Mouse (Mus musculus) mature B cell (primary cell): ENCODE data around the gene 4930505A04Rik.
"Not testable (repeated sequence)": the region's sequence is repeated elsewhere in the genome, so short reads cannot be mapped to it uniquely, and the experiment has no call there.

Experiments
- in situ Hi-C: fragments of 300-500 bp; cut with MboI; formaldehyde crosslinking; loops from 2 replicates; pipeline ENCODE4 v1.14.3; 2019

The 4930505A04Rik gene

DNA sequence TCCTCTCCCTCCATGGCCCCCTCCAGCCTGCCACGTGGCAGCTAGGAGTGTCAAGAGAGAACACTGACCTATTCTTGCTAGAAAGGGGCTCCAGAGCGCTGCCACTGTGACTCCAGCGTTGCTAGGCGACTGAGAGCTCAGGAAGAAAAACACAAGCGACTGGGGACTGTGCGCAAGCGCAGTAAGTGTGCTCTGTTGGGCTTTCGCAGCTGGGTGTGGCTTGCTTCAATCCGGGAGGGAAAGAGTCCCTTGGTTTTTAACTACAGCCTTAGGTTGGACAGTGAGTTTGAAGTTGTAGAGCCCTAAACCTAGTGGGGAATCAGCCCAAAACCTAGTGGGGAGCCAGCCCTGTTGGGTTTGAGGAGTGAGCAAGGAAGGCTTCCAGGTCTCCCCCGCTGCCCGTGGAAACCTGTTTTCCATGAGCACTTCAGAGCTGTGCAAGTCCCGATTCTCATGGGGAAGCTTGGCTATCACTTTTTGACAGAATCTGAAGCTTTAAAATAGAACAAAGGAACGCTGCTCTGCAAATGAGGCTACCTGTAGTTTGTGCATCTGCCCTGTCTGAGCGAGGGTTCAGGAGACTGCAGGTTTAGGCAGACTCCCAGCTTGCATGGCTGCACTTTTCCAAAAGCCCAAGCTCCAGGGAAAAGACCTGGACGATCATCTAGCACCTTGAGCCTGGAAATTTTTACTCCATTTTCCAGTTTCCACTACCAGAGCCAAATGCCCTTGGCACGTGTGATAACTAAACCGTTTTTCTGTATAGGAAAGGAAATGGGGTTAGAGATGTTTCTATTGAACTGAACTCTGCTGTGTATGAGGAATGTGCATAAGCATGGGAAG, at the start of gene 4930505A04Rik:
Gene 4930505A04Rik (minus strand): TSS at position 77 of the 843 bp plus-strand sequence.
- in situ Hi-C loops = no loop called here

DNA sequence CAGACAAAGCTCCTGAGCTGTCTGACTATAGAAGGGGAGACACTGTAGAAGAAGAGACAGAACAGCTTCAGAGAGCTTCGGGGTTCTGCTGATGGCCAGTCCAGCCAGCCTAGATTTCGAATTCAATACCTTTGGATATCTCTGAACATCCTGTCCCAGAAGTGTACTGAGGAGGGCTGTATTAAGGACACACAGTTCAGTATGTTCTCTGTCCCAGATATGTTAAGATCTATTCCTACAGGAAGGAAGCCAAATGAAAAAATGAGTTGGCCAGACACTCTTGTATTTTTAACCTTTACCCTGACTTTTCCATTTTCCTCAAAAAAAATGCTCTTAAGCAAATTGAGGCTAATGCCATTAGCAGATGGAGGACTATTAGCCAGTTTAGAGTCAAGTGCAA, 45.5 kb upstream of the 4930505A04Rik start:
- in situ Hi-C loops = no loop called here

DNA sequence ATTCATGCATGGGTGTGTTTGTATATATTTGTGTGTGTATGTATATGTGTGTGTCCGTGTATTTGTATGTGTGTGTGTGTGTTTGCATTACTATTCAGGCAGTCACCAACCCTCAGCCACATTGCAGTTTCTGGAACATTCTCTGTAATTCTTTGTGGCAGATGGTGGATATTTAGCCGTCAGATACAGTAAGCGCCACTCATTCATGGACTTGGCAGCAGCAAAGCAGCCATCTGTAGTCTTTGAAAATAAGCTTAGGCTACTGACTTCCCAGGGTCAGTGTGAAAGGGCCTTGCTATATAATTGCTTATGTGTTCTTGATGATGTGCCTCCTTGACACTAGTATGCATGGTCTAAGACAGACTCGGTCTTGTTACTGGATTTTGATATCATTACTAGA, 36.6 kb upstream of the 4930505A04Rik start:
- in situ Hi-C loops = no loop called here

DNA sequence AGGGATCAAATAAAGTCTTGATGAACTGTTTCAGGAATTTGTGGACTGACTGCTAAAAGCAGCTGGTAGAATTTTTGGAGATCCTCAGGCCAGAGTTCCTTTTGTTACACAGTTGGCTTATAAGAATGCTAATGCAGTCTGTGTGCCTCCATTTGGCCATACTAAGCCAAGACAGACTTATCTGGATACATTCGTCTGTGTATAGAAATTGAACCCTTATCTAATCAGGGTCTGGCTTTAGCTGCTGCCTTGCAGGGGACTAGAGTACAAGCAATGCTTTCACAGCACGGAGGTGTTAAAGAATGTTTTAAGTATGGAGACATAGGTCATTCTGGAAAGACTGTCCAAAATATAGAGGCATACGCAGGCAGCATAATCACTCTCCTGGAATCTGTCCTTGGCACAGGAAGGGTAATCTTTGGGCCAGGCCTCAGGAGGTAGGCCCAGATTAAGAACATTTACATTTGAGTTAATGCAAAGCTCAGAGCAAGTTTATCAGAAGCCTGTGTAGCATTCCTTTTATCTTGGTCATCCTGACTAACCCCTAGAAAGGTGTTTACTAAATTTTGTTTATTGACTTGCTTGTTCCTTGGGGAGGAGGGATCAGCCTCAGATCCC, 27.2 kb upstream of the 4930505A04Rik start:
- in situ Hi-C loops = no loop called here

DNA sequence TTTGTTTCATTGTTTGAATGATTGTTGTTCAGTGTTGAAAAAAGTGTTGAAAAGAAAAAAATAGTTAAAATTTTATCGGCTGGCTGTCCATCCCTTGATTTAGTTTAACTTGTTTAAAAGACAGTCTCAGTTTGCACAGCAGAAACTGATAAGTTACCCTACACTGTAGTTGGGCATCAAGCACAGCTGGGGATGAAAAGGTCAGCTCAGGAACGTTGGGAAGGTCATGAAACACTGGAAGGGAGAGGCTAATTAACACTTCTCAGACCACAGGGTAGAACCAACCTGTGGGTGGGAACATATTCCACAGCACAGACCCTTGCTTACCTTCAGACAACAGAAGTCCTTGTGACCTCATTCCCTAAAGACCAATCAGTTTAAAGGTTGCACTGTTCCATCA, 25.5 kb upstream of the 4930505A04Rik start:
- in situ Hi-C loops = no loop called here

DNA sequence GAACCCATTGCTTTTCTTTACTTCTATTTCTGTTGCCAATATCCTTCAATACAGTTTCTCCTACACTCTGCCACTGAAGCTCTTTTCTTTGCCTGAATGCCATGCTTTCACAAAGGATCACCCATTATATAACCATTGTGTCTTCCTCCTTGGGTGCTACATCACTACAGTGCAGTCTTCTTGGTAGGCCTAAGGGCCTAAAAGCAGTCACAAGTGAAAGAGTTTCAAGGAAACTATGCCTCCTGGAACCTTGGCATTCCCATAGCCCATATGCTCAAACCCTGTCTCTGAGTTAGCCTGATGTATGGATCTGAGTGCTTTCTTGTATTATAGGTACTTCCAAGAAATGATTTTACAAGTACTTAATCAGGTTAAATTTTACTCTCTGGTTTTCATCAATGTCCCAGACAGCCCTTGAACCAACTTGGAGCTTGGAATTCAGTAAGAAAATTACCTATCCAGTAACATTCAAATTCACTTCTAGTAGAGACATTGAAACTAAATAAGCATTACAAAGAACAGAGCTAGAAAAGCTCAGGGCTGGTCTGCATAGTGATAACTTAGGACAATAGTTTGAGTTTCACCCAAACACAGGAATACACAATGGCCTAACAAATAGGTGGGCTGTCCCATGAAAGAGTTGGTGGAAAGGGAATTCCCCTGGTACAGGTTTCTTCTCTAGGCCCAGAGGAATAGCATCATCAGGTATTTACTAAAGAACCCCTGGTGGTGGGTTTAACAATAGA, 20.1 kb upstream of the 4930505A04Rik start:
- in situ Hi-C loops = no loop called here

DNA sequence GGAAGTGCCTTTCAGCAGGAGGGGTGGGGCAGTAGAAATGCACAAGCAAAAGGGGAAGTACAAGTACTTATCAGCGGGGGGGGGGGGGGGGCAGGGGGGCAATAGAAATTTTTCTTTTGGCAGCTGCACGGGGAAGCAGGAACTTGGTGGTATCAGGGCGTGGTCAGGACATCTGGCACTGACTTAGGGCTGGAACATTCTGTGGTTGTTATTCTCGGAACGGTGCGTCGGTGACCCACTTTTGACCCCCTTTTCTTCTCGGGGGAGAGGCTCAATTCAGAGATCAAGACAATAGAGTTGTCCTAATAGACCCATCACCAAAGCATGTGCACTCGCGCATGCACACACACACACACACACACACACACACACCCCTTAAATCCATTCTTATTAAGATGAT, 16.6 kb upstream of the 4930505A04Rik start:
- in situ Hi-C loops = no loop called here

DNA sequence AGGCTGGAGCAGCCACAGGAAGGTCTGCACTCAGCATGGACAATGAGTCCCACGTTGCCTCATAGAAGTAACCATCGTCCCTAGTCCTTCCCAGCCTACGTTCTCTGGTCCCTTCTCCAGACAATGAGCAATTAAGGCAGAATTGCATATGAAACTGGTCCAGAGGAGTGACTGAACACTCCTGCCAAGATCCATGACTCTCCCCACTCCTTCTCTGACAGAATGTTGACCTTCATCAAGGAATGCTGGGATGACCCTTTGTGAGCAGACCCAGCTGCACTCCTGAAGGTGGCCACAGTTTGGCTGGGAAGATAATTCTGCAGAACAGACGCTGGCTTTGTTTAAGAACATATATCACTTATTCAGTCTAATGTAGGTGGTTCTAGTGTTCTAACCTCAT, 11.7 kb upstream of the 4930505A04Rik start:
- in situ Hi-C loops = no loop called here

DNA sequence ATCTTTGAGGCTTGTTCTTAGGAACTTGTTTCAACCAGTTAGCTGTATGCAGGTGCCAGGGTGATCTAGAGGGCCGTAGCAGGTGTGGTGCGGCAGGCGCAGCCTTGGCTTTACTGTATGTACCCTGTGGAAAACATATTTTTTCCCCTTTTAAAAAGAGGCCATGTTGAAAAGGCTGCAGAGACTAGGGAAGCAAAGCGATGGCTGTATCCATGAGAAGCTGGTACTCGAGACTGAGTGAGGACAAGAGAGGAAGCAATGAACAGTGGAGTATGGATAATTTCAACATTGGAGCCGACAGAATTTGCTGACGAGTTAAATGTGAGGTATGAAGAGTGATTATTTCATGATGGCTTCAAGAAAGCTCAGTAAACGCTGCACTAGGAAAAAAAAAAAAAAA, 440 bp downstream of the 4930505A04Rik start:
- in situ Hi-C loops = no loop called here

DNA sequence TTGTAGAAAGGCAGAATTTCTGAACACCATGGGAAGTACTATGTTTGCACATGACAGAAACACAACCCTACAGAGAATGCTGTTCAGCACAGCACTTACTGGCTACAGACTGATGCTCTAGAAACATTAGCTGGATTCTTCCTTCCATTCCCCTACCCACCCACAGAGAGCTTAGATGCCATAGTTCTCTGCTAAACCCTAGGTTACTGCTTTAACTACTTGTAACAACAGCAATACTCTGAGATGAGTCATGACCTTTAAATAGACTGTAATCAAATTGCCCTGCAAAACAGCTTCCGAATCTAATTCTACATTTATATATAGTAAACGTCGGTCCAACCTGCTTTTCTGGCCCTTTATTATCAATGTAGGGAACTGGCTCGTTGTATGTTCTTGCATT, 17.3 kb downstream of the 4930505A04Rik start:
- in situ Hi-C loops = no loop called here

DNA sequence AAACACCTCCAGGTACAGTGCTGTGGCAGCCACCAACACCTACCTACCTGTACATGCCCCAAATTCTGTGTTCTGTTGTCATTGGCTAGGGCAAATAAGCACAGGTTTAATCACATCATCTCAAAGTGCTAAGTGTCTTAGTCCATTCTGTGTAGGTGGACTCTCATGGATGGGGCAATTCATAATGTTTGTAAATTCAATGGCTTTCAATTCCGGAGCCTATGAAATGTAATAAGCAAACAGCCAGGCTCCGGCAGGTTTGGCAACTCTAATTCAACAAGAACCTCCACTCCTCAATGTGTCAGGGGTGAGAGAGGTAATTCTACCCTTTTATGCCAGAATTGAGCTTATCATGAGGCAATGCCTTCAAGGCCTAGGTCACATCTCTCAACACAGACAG, 23.5 kb downstream of the 4930505A04Rik start:
- in situ Hi-C loops = no loop called here

DNA sequence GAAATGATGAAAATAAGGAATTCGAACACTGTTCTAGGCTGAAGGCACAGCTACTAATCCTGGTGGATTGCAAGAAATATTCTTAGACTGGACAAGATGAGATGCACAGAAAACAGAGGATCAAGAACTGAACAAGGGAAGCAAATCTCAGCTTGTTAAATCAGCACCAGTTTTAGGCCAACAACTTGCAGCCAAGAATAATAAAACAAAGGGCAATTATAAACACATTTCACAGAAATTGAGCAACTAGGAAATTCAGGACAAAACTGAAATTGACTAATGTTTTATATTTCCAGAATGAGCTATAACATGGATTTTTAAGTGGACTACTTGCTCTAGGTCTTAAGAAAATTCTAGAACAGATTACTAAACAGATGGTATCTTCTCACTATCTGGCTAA, 24.1 kb downstream of the 4930505A04Rik start:
- in situ Hi-C loops = no loop called here

DNA sequence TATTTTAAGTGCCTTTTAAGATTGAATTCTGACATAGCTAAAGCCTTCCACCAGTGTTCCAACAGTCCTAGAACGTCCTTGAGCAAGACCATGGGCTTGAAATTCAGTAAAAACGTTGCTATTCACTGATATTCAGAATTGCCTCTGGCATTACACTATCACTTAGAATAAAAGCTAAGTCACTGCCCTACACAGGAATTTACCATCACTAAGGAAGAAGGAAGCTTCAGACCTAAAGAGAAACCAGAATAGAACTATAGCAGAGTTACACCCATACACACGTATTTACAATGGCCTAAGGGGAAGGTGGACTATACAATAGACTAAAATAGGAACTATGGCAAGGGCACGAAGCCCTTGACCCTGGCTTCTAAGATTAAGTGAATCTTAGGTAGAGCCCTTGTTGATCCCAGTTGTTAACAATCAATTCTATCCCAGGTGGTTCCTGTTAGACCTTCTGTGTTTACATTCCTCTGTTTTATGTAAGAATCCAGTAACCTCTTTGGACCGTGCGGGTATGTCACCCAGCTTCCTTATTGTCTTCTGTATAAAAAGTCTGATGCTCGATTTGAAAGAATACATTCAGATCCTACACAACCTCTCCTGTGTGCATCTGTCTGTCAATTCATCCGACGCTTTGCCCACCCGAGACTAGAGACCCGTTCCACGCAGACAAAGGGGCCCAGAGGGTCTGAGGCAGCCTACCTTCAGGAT, 27.3 kb downstream of the 4930505A04Rik start:
- in situ Hi-C loops = not testable (repeated sequence)

DNA sequence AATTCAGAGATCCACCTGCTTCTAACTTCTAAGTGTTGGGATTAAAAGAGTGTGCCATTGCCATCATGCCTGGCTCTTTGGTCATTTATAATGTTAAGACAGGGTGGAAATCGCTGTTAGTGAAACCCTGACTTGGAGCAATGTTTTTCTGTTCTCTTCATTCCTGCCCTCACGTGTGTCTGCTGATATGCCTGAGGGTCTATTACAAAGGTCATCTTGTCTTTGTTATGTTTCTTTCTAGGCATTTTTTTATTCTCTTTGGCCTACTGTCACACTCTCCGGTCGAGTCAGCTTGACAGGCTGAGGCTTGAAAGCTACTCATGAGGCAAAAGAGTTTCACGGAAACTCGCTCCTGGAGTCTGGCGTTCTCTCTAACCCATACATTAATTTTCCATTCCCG, 27.9 kb downstream of the 4930505A04Rik start:
- in situ Hi-C loops = no loop called here

DNA sequence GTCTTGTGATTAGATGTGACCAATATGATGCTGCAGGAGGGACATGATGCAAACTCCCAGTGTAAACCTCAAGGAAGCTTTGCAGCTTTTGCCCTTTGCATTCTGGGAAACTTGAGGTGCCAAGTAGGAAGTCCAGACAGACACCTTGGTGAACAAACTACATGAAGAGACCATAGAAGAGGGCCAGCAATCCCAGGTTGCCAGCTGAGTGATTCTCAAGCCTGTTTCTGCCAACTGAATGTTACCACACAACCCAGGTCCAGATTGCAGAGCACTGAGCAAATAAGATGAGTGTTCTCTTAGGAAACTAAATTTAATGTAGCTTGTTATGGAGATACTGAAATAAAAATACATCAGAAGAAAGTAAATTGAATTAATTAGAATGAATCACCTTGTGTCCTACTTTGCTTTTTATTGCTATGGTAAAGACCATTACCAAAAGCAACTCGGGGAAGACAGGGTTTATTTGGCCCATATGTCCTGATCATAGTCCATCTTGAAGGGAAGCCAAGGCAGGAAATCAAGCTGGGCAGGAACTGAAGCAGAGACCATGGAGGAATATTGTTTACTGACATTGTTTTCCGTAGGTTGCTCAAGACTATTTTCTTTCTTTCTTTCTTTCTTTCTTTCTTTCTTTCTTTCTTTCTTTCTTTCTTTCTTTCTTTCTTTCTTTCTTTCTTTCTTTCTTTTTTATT, 38.2 kb downstream of the 4930505A04Rik start:
- in situ Hi-C loops = no loop called here

DNA sequence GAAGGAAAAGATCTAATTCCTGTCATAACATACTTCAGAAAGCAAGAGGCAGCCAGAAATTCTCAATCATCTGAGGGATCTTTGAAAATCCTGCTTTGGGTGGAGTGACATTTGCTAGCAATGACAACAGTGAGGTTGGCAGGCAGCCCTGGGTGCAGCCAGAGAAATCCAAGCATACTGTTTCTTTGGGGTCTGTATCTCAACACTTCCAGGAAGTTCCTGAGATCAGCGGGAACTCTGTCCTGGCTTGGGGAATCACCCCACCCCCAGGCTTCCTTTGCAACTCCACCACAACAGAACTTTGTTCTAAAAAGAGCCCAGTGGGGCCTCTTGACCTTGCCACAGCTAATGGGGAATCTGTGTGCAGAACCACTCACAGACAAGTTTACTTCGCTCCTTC, 66.0 kb downstream of the 4930505A04Rik start:
- in situ Hi-C loops = no loop called here

DNA sequence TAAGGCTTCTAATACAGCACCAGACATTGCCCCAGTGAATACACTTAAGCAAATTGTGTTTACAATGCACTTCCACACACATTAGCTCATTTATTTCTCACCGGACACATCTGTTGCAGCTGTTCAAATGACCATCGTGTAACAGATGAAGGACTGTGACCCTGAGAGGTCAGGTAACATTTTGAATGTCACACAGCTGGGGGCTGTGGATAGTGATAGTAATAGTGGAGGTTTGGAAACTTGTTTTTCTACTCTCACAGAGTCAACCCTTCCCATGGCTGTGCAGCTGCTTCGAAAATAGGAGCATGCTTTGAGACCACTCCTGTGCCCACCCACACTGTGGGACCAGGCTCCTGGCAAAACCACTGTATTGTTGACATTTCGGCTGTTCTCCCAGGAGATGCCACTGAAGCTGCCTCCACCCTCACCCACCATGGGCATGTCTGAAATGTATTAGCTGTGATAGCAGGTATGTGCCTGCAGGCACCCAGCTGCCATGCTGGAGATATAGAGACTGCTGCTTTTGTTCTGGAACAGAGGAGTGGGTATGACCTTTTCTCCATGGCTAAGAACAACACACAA, 66.9 kb downstream of the 4930505A04Rik start:
- in situ Hi-C loops = no loop called here

DNA sequence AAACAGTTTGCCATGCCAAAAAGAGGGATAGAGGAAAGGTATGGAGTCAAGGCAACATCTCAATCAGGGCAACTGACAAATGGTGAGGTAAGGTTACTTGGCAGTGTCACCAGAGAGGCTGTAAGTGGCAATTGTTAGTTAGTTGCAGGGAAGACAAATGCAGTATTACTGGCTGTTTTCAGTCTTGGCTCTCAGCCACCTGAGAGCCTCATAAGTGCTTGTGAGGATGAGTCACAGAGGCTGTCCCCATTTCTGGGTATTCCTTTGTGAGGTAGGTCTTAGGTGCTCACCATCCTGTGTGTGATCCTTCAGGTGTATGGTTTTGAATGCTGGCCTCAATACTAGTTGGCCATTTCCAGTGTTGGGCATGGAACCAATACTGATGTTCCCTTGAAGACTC, 77.3 kb downstream of the 4930505A04Rik start:
- in situ Hi-C loops = no loop called here

DNA sequence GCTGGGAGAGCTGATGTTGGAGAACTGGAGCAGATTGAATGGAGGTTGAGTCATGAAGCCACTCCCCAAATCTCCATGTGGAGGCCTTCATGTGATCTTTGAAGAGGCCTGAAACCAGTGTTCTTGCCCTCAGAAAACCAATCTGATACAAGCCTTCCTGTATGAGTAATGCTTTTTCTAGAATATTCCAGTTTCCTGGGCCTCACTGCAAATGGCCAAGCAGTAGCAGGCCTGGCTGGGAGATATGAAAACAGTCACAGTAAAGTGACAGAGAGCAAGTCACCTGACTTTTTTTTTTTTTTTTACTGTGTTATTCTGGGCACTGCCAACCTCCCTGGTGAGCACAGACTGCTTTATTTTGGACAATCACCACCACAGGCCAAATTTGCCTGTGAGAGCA, 88.6 kb downstream of the 4930505A04Rik start:
- in situ Hi-C loops = no loop called here
